Mouse (Mus musculus): ENCODE measurements around the gene Pak4. TPM values are rescaled to one million over a fixed set of nuclear protein-coding genes. Genes with fewer than 3 reads are reported as not detected.

Pak4 gene
- polyA plus RNA-seq, 1 experiment from 2014 or later: 6.2 TPM

- no peak overlapping the region for H3K27ac ChIP-seq (ENCODE audit: low read depth)
- TF ChIP-seq EP300 (IDR thresholded peaks at IDR 0.05; ENCODE audit: low read depth): no peak
- TF ChIP-seq CTCF (IDR thresholded peaks at IDR 0.05; ENCODE audit: low read depth): no peak
- no peak overlapping the region for H3K4me2 ChIP-seq (ENCODE audit: low read depth, low read length)
- H3K9ac ChIP-seq (replicated peaks): no peak overlapping the region
- H3K36me3 ChIP-seq (replicated peaks; ENCODE audit: insufficient read depth, low read length): peaks cover 17% of the 10 kb centered on the region
- DNase-seq: no peak
- no peaks in the 10 kb centered on the region for H3K9me3 ChIP-seq (ENCODE audit: low read length)
- H3K27me3 ChIP-seq (ENCODE audit: insufficient read depth, low read length): no peaks in the 10 kb centered on the region
- no peak for ATAC-seq
- H3K4me3 ChIP-seq (ENCODE audit: low read depth, low read length): no peak overlapping the region
- H3K4me1 ChIP-seq (ENCODE audit: insufficient read depth): peaks cover 3% of the 10 kb centered on the region; the same call in 1 of the 2 replicates
- 33% methylated on average over 5 of the region's 5 CpGs for WGBS (ENCODE audit: insufficient replicate concordance)
These were observed 41.9 kb downstream of the Pak4 start for GRCm38 (mm10) chr7:28555939-28556535.

GRCm38 (mm10) chr7:28553076-28553475 lies 44.9 kb downstream of the Pak4 start:
- DNase-seq (no peak), ATAC-seq (no peak)
- Histone ChIP-seq H3K36me3 (replicated peaks; ENCODE audit: insufficient read depth, low read length) (no peaks in the 10 kb centered on the region), H3K9ac (replicated peaks) (no peak overlapping the region), H3K4me3 (ENCODE audit: low read depth, low read length) (no peak overlapping the region), H3K4me1 (ENCODE audit: insufficient read depth) (peaks cover 3% of the 10 kb centered on the region; the same call in 1 of the 2 replicates), H3K27ac (ENCODE audit: low read depth) (no peak overlapping the region), H3K4me2 (ENCODE audit: low read depth, low read length) (no peak overlapping the region), H3K27me3 (ENCODE audit: insufficient read depth, low read length) (no peaks in the 10 kb centered on the region), H3K9me3 (ENCODE audit: low read length) (no peaks in the 10 kb centered on the region)
- no peak for TF ChIP-seq CTCF (IDR thresholded peaks at IDR 0.05; ENCODE audit: low read depth)
- TF ChIP-seq EP300 (IDR thresholded peaks at IDR 0.05; ENCODE audit: low read depth): no peak
- 76% methylated on average over 6 of the region's 6 CpGs for WGBS (ENCODE audit: insufficient replicate concordance)

DNA sequence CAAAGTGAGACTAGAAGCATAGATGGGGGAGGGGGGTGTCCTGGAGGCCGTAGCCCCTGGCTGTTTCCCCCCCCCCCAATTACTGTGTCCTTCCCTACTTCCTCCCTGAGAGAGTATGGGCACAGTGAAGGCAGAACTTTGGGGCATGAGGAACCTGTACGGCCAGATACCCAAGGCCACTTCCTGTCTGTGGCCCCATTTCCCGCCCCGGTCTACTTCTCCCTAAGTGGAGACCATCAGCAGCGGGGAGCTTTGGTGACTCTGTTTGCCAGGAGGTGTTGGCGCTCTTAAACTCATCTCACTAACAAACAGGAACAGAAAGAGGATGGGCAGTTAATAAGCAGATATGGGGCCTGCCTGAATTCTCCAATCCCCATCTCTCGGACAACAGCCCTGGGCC lies 50.4 kb downstream of the Pak4 start:
- Histone ChIP-seq H3K27me3 (ENCODE audit: insufficient read depth, low read length) (peaks cover 28% of the 10 kb centered on the region), H3K27ac (ENCODE audit: low read depth) (no peak overlapping the region), H3K9me3 (ENCODE audit: low read length) (no peaks in the 10 kb centered on the region), H3K4me1 (ENCODE audit: insufficient read depth) (peaks cover 3% of the 10 kb centered on the region; the same call in 1 of the 2 replicates), H3K36me3 (replicated peaks; ENCODE audit: insufficient read depth, low read length) (no peaks in the 10 kb centered on the region), H3K4me2 (ENCODE audit: low read depth, low read length) (peak overlapping the region; percentile 43), H3K9ac (replicated peaks) (no peak overlapping the region), H3K4me3 (ENCODE audit: low read depth, low read length) (no peak overlapping the region)
- no peak for DNase-seq
- 22% methylated on average over 7 of the region's 7 CpGs for WGBS (ENCODE audit: insufficient replicate concordance)
- TF ChIP-seq EP300 (IDR thresholded peaks at IDR 0.05; ENCODE audit: low read depth) (no peak), CTCF (IDR thresholded peaks at IDR 0.05; ENCODE audit: low read depth) (no peak)
- no peak for ATAC-seq

DNA sequence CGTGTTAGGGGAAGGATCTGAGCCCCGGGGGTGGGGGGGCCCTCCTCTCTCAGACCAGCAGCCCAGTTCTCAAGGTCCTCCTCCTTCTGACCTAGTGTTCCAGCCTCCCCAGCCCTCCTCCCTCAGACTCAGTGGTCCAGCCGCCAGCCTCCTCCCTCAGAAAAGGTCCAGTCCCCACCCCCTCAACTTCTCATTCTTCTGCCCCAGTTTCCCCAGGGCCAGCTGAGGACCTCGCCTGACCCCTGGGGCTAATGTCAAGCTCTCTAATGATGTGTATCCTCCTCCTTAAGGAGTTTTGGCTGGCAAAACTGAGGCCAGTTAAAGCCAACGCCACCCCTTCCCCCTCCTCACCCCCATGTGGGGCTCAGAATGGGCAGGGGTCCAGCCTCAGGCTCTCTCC lies 50.8 kb downstream of the Pak4 start, which contains the start of gene Nccrp1:
Gene Nccrp1 (minus strand): TSS at position 101 of the 400 bp plus-strand sequence.
- no peak within 1 kb of the TSS for H3K4me3 ChIP-seq (ENCODE audit: low read depth, low read length)
- TF ChIP-seq CTCF (IDR thresholded peaks at IDR 0.05; ENCODE audit: low read depth): no peak
- TF ChIP-seq EP300 (IDR thresholded peaks at IDR 0.05; ENCODE audit: low read depth): no peak
- 9% methylated on average over 5 of the region's 5 CpGs for WGBS (ENCODE audit: insufficient replicate concordance)
- H3K9ac ChIP-seq (replicated peaks): no peak within 1 kb of the TSS
- H3K9me3 ChIP-seq (ENCODE audit: low read length): no peaks in the 10 kb centered on the region
- H3K27me3 ChIP-seq (ENCODE audit: insufficient read depth, low read length): peaks cover 28% of the 10 kb centered on the region
- H3K36me3 ChIP-seq (replicated peaks; ENCODE audit: insufficient read depth, low read length): no peaks in the 10 kb centered on the region
- ATAC-seq (no peak), DNase-seq (no peak)
- peaks cover 3% of the 10 kb centered on the region; the same call in 1 of the 2 replicates for H3K4me1 ChIP-seq (ENCODE audit: insufficient read depth)
- H3K4me2 ChIP-seq (ENCODE audit: low read depth, low read length): peak within 1 kb of the TSS; percentile 43
- no peak within 1 kb of the TSS for H3K27ac ChIP-seq (ENCODE audit: low read depth)

DNA sequence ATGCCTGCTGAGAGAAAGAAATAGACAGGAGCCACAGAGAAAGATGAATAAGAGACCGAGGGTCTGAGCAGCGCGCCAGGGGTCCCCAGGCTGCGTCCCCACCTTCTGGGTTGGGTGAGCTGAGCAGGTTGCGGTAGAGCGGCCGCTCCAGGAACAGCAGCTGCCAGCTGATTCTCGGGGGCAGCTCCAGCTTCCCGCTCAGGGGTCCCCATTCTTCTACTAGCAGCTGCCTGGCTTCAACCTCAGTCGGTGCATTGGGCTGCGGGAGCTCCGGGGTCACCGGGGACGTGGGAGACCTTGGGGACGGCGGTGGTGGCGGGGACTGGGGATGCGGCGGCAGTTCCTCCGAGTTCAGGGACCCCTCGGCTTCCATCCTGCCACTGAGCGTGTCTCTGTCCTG lies 51.3 kb downstream of the Pak4 start:
- Histone ChIP-seq H3K9ac (replicated peaks) (no peak overlapping the region), H3K4me2 (ENCODE audit: low read depth, low read length) (peak overlapping the region; percentile 43)

GRCm38 (mm10) chr7:28545891-28546210 lies 52.1 kb downstream of the Pak4 start:
- peaks cover 3% of the 10 kb centered on the region; the same call in 1 of the 2 replicates for H3K4me1 ChIP-seq (ENCODE audit: insufficient read depth)
- H3K36me3 ChIP-seq (replicated peaks; ENCODE audit: insufficient read depth, low read length): no peaks in the 10 kb centered on the region
- no peaks in the 10 kb centered on the region for H3K9me3 ChIP-seq (ENCODE audit: low read length)
- WGBS (ENCODE audit: insufficient replicate concordance): 64% methylated on average over 7 of the region's 7 CpGs
- no peak overlapping the region for H3K9ac ChIP-seq (replicated peaks)
- H3K4me2 ChIP-seq (ENCODE audit: low read depth, low read length): no peak overlapping the region
- H3K27me3 ChIP-seq (ENCODE audit: insufficient read depth, low read length): peaks cover 28% of the 10 kb centered on the region
- no peak for DNase-seq
- TF ChIP-seq EP300 (IDR thresholded peaks at IDR 0.05; ENCODE audit: low read depth) (no peak), CTCF (IDR thresholded peaks at IDR 0.05; ENCODE audit: low read depth) (no peak)
- H3K27ac ChIP-seq (ENCODE audit: low read depth): no peak overlapping the region
- no peak for ATAC-seq
- H3K4me3 ChIP-seq (ENCODE audit: low read depth, low read length): no peak overlapping the region

More for the DNA sequence above, 51.3 kb downstream of the Pak4 start:
- no peaks in the 10 kb centered on the region for H3K9me3 ChIP-seq (ENCODE audit: low read length)
- ATAC-seq (no peak), DNase-seq (no peak)
- peaks cover 28% of the 10 kb centered on the region for H3K27me3 ChIP-seq (ENCODE audit: insufficient read depth, low read length)
- H3K27ac ChIP-seq (ENCODE audit: low read depth): no peak overlapping the region
- TF ChIP-seq EP300 (IDR thresholded peaks at IDR 0.05; ENCODE audit: low read depth): no peak
- no peak for TF ChIP-seq CTCF (IDR thresholded peaks at IDR 0.05; ENCODE audit: low read depth)
- WGBS (ENCODE audit: insufficient replicate concordance): 3% methylated on average over 19 of the region's 22 CpGs
- no peaks in the 10 kb centered on the region for H3K36me3 ChIP-seq (replicated peaks; ENCODE audit: insufficient read depth, low read length)
- no peak overlapping the region for H3K4me3 ChIP-seq (ENCODE audit: low read depth, low read length)
- H3K4me1 ChIP-seq (ENCODE audit: insufficient read depth): peaks cover 3% of the 10 kb centered on the region; the same call in 1 of the 2 replicates

Data from liver, postnatal 0 days (tissue).